Mouse (Mus musculus) thymus, adult 2 months (tissue): Measurements from ENCODE around the gene Isoc2b.
A peak's percentile ranks its signal among the peaks of the same experiment; 100 is the strongest.

Source experiments
- CTCF ChIP-seq: fragments of 200-500 bp; IDR thresholded peaks from 2 replicates; pipeline ENCODE4 v1.5.1; 2012; ENCODE audit warnings: mild to moderate bottlenecking, control low read depth, low read length, moderate library complexity, borderline replicate concordance; ENCODE audit not compliant: control insufficient read depth, poor library complexity, insufficient read depth; ENCODE audit errors: extremely low read depth
- POLR2A ChIP-seq: fragments of 200-500 bp; IDR thresholded peaks from 2 replicates; pipeline ENCODE4 v1.6.1; 2012; ENCODE audit warnings: mild to moderate bottlenecking, low read length, control low read depth, moderate library complexity; ENCODE audit not compliant: control insufficient read depth, poor library complexity, insufficient read depth; ENCODE audit errors: extremely low read depth

DNA sequence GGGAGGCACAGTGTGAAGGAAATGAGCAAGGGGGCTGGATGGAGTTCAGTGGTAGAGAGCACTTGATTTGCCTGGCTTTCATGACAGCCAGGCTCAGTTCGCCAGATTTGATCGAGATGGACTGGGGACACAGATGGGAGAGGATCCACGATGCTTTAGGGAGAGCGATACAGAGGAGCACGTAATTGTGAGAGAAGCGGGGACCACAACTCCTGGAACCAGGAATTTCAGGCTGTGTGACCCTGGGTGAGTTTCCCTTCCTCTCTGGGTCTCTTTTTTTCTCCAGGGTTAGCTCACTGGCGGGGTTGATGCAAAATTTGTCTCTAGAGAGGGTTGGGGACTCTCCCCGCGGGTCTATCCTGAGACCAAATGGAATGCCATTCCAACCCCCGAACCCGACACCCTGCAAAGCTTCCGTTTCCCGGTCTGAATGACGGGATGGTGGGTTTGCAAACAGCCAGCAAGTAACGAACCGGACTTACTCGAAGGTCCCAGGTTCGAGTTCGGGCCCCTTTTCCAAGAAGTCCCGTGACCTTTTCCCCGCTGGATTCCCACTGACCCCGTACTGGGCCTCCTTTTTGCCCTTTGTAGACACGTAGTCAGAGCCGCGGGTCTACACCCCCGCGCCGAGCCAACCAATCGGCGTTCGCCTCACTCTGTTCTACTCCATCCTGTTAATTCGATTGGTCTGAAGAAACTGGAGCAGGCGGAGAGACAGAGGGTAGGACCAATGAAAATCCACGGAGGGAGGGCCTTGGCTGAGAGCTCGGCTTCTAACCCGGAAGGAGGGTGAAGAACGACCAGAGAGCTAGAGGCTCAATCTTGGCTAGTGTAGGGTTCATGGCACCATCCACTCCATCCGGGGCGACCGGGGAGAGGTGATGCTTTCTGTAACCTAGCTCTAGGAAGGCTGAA, 4.2 kb downstream of the Isoc2b start:
- TF ChIP-seq CTCF (0 out of 2 replicates have a peak, but pooled peaks have one; percentile 39), POLR2A (peak; percentile 88)
